Mouse (Mus musculus) lung, embryonic 14.5 days (tissue): ENCODE results near the gene Tns1. TPM values are rescaled to one million over a fixed set of nuclear protein-coding genes. Genes with fewer than 3 reads are reported as not detected.
A peak's percentile ranks its signal among the peaks of the same experiment; 100 is the strongest.

Experiments
- ATAC-seq: fragments of 200-750 bp; cut with Nextera tagmentation; 2 replicates; pipeline ENCODE4 v1.8.0; 2017; ENCODE audit warnings: mild to moderate bottlenecking, moderate TSS enrichment, moderate library complexity; ENCODE audit not compliant: insufficient read depth
- DNase-seq: peaks from one replicate; pipeline ENCODE4 v3.0.0-alpha.2; 2015
- H3K27ac ChIP-seq: fragments of 300-500 bp; sonication (generic); 2 replicates; pipeline ENCODE4 v1.5.1; 2014; ENCODE audit warnings: low read depth, mild to moderate bottlenecking, moderate library complexity
- H3K27me3 ChIP-seq: fragments of 300-500 bp; sonication (generic); 2 replicates; pipeline ENCODE4 v1.6.1; 2014; ENCODE audit warnings: low read length, control low read depth; ENCODE audit not compliant: insufficient read depth
- H3K36me3 ChIP-seq: fragments of 300-500 bp; sonication (generic); 2 replicates; pipeline ENCODE4 v1.6.1; 2014; ENCODE audit warnings: control low read depth; ENCODE audit not compliant: insufficient read depth
- H3K4me1 ChIP-seq: fragments of 300-500 bp; sonication (generic); 2 replicates; pipeline ENCODE4 v1.6.1; 2014; ENCODE audit warnings: antibody characterized with exemption, control low read depth; ENCODE audit not compliant: insufficient read depth
- H3K4me2 ChIP-seq: fragments of 300-500 bp; sonication (generic); 2 replicates; pipeline ENCODE4 v1.6.1; 2014; ENCODE audit warnings: mild to moderate bottlenecking
- H3K4me3 ChIP-seq: fragments of 300-500 bp; sonication (generic); 2 replicates; pipeline ENCODE4 v1.5.1; 2014; ENCODE audit warnings: low read depth, low read length
- H3K9ac ChIP-seq: fragments of 300-500 bp; sonication (generic); 2 replicates; pipeline ENCODE4 v1.6.1; 2014
- H3K9me3 ChIP-seq: fragments of 300-500 bp; sonication (generic); 2 replicates; pipeline ENCODE4 v1.6.1; 2016; ENCODE audit warnings: low read depth, low read length, control low read depth
- CTCF ChIP-seq: IDR thresholded peaks from 2 replicates; pipeline ENCODE4 v1.5.1; 2016; ENCODE audit warnings: antibody characterized with exemption, low read depth
- WGBS: fragments of 180-500 bp; shearing (Covaris S2); extraction: QIAGEN DNeasy Blood & Tissue Kit; methylation state at CpG from one replicate; pipeline ENCODE4 v1.1.7; 2014; 5-methylcytosine and 5-hydroxymethylcytosine counted together
- polyA plus RNA-seq: library from polyadenylated mRNA; unstranded; fragments of >200 nt; fragmentation: Nextera tagmentation; extraction: Ambion mirVana; gene quantifications from 2 replicates; pipeline ENCODE4 v1.2.1, GENCODE M21; 2014

Gene Tns1
- polyA plus RNA-seq, 1 experiment from 2014 or later: 95.2 TPM

DNA sequence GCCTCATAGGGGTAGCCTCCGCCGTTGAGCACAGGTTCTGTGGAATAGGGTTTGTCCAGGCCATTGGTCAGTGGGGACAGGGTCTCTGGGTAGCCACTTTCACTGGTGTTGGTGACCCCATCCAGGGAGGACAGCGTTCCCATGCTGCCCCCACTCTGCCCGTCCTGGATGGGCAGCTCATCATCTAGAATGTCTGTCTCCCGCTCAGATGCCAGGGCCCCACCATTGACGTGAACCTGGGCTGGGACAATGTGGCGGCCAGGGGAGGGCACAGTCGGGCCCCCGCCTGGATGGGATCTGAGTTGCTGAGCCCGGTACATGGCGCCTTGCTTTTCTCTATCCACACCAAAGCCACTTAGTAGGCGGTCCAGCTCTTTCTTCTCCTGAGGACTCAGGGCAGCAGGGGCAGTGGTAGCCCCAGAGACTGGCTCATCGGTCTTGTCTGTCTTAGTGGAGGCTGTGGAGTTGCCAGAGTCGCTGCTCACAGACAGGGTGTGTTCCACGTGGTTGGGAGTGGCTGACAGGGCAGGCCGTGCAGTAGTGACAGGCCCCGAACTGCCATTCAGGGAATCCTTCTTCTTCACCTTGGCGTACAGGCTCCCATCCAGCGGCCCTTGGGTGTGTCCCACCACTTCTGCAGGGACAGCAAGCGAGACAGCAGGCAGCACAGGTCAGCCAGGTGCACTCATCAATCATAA is 170.8 kb downstream of the Tns1 start:
- no peak overlapping the region for H3K27ac ChIP-seq
- H3K4me3 ChIP-seq: no peak overlapping the region
- ATAC-seq (no peak), DNase-seq (no peak)
- H3K27me3 ChIP-seq: no peaks in the 10 kb centered on the region
- no peak overlapping the region for H3K4me2 ChIP-seq
- no peak for TF ChIP-seq CTCF
- no peaks in the 10 kb centered on the region for H3K9me3 ChIP-seq
- peaks cover 49% of the 10 kb centered on the region for H3K36me3 ChIP-seq
- 87% methylated on average over 20 of the region's 20 CpGs for WGBS
- no peak overlapping the region for H3K9ac ChIP-seq
- peaks cover 24% of the 10 kb centered on the region for H3K4me1 ChIP-seq

GRCm38 (mm10) chr1:73952598-73952997 is 171.7 kb downstream of the Tns1 start:
- DNase-seq (no peak), ATAC-seq (no peak)
- no peak overlapping the region for H3K27ac ChIP-seq
- H3K4me3 ChIP-seq: no peak overlapping the region
- no peaks in the 10 kb centered on the region for H3K9me3 ChIP-seq
- H3K9ac ChIP-seq: no peak overlapping the region
- peaks cover 43% of the 10 kb centered on the region for H3K36me3 ChIP-seq
- 87% methylated on average over 10 of the region's 10 CpGs for WGBS
- peaks cover 20% of the 10 kb centered on the region for H3K4me1 ChIP-seq
- no peaks in the 10 kb centered on the region for H3K27me3 ChIP-seq
- no peak overlapping the region for H3K4me2 ChIP-seq
- TF ChIP-seq CTCF: no peak

- Histone ChIP-seq H3K27ac (no peak overlapping the region), H3K4me3 (no peak overlapping the region), H3K4me2 (no peak overlapping the region), H3K9me3 (no peaks in the 10 kb centered on the region), H3K9ac (no peak overlapping the region), H3K27me3 (no peaks in the 10 kb centered on the region), H3K36me3 (peaks cover 46% of the 10 kb centered on the region), H3K4me1 (peaks cover 18% of the 10 kb centered on the region)
- no peak for TF ChIP-seq CTCF
- WGBS: 85% methylated on average over 3 of the region's 3 CpGs
- ATAC-seq (no peak), DNase-seq (no peak)
Observed at GRCm38 (mm10) chr1:73951178-73951577, 173.1 kb downstream of the Tns1 start.

DNA sequence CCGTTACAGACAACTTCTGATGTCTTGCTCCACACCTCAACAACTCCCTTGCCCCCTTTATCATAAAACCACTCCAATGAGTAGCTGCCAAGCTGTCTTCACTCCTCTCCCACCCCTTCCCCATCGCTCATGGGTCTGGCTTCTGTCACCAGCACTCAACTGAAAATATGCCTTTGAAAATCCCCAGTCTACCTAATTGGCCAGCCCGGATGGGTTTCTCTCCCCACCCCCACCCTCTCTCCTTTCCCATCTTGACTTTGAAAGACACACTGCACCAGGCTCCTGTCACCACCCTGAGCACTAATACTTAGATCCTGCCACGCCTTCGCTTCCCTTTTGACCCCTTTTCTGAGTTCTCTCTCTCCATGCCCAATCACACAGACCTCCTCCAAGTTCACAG is 175.5 kb downstream of the Tns1 start:
- Histone ChIP-seq H3K27ac (no peak overlapping the region), H3K4me3 (no peak overlapping the region), H3K4me2 (no peak overlapping the region), H3K9ac (no peak overlapping the region), H3K36me3 (peaks cover 43% of the 10 kb centered on the region), H3K4me1 (no peaks in the 10 kb centered on the region), H3K9me3 (no peaks in the 10 kb centered on the region), H3K27me3 (no peaks in the 10 kb centered on the region)
- no peak for ATAC-seq
- TF ChIP-seq CTCF: no peak
- DNase-seq: no peak
- 48% methylated on average over 5 of the region's 5 CpGs for WGBS

GRCm38 (mm10) chr1:73947525-73948304 is 176.5 kb downstream of the Tns1 start:
- no peak overlapping the region for H3K4me3 ChIP-seq
- TF ChIP-seq CTCF: no peak
- H3K9me3 ChIP-seq: no peaks in the 10 kb centered on the region
- H3K27me3 ChIP-seq: no peaks in the 10 kb centered on the region
- H3K36me3 ChIP-seq: peaks cover 37% of the 10 kb centered on the region
- H3K9ac ChIP-seq: no peak overlapping the region
- 82% methylated on average over 15 of the region's 15 CpGs for WGBS
- H3K4me2 ChIP-seq: no peak overlapping the region
- H3K27ac ChIP-seq: no peak overlapping the region
- ATAC-seq (no peak), DNase-seq (no peak)
- H3K4me1 ChIP-seq: no peaks in the 10 kb centered on the region

DNA sequence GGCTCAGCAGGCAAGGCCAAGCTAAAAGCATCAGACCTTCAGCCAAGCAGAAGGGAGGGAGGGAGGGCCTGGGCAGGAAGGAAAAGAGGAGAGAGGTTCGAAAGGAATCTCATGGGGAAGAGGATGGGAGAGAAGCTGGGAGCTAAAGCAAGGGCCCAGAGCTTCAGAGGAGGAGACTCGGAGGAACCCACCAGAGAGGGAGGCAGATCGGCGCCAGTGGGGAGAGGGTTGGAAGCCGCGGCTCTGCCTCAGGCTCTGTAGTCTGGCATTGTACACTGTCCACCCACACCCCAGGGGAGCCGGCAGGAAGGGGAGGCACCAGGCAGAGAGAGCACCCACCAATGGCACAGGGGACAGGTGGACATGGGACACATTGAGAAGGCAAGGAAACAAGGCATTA is 177.5 kb downstream of the Tns1 start:
- WGBS: 75% methylated on average over 7 of the region's 7 CpGs
- Histone ChIP-seq H3K27me3 (no peaks in the 10 kb centered on the region), H3K4me3 (no peak overlapping the region), H3K9ac (no peak overlapping the region), H3K4me1 (no peaks in the 10 kb centered on the region), H3K9me3 (no peaks in the 10 kb centered on the region), H3K36me3 (peaks cover 34% of the 10 kb centered on the region), H3K4me2 (no peak overlapping the region), H3K27ac (no peak overlapping the region)
- ATAC-seq (no peak), DNase-seq (no peak)
- TF ChIP-seq CTCF: no peak

GRCm38 (mm10) chr1:73944393-73944792 is 179.9 kb downstream of the Tns1 start:
- Histone ChIP-seq H3K27ac (peak overlapping the region; percentile 84), H3K27me3 (no peaks in the 10 kb centered on the region), H3K36me3 (peaks cover 29% of the 10 kb centered on the region; the same call in 1 of the 2 replicates), H3K9ac (no peak overlapping the region), H3K9me3 (no peaks in the 10 kb centered on the region), H3K4me1 (no peaks in the 10 kb centered on the region), H3K4me2 (no peak overlapping the region), H3K4me3 (no peak overlapping the region)
- no peak for DNase-seq
- 65% methylated on average over 3 of the region's 3 CpGs for WGBS
- TF ChIP-seq CTCF: no peak
- no peak for ATAC-seq
